Mouse (Mus musculus): ENCODE measurements around the gene Dlg5. TPM values are rescaled to one million over a fixed set of nuclear protein-coding genes. Genes with fewer than 3 reads are reported as not detected.

Gene Dlg5
- total RNA-seq, 2 experiments from 2014 or later: not detected

DNA sequence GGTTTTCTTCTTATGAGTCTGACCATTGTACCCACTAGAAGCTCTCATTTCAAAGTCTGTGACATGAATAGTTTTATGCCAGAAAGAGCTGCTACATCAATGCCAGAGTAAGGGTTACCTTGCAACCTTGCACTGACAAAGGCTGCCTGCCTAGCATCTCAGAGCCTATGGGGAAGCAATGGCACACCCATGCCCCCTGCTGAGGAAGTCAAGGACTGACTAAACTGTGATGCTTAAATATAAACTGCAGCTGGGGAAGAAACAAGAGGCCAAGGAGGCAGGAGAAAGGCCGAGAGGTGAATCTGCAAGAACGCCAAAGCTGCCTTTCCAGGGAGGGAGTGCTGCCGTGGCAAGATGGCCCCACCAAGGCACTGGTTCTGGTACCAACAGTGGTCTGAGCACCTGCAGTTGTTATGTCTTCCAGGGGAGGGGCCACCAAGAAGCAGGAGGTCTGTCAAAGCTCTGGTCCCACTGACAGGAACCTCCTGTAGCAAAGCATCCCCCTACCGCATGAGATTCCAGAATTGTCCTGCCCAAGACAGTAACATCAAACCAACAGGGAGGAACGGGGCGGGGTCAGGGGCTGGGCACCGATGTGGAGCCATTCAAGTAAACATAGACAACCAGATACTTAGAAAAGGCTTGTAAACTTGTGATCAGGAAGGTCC lies 111.0 kb downstream of the Dlg5 start:
- no peak for ATAC-seq (replicated peaks; ENCODE audit: poor library complexity)

DNA sequence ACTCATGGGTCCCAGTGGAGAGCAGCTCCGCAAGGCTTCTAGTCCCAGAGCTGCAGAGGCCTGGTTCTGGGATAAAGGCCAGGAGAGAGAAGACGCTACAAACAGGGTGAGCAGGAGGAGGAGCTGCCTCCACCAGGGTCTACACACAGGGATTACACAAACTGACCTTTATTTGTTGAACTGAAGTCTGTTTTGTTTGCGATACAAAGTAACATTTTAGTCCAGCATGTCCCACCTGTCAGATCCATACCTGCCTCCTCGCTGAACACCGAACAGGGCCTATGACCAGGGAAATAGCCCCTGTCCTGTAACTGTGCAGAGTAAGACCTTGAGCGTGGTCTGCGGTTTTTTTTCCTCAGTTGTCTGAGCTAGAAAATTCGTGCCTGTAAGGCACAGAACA lies 111.9 kb downstream of the Dlg5 start:
- ATAC-seq (replicated peaks; ENCODE audit: poor library complexity): no peak

DNA sequence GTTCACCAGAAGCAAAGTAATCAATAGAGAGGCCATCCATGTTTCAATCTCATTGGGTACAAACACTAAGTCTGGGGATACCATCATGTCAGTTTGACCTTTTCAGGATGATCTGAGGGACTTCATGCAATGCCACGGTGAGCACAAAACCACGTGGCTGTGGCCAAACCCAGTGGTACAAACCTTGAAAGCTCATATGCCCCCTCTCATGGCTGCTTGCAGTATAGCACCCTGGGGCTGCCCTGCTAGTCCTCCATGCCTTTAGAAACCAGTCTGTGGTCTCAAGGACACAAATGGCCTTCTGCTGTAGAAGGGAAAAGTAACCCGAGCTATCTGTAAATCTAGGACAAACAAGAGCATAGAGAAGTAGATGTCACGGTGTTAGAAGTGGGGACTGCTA lies 113.6 kb downstream of the Dlg5 start:
- ATAC-seq (replicated peaks; ENCODE audit: poor library complexity): peak; percentile 66; the same call in 1 of the 2 replicates

DNA sequence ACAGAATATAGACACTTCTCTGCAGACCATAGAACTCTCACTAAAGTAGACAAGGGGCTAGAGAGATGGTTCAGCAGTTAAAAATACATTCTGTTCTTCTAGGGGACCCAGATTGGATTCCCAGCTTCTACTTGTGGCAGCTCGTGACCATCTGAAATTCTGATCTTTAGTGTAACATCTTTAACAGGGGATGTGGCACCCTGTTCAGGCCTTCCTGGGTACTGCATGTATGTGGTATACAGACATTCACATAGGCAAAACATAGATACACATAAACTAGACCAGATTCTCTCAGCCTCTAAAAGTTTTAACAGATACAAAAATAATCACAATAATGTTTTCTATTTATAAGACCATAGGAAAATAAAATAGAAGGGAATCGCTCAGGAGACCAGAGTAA lies 120.7 kb downstream of the Dlg5 start:
- ATAC-seq (replicated peaks; ENCODE audit: poor library complexity): no peak

DNA sequence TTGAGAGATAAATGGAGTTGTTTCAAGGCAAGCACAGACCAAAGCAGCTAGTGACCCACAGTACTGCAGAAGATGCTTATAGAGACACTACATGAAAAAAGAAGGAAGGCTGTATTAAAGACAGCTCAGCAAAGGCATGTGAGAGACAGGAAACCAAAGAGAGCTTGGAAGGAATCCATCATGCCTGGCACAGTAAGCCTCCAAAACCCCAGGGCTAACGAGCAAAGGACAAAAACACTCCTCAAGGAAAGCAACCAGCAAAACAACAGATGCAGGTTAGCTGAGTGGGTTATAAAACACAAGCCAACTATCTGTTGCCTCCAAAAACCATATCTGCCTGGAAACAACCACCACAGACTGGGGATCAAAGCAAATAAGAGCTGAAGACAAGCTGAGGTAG lies 121.5 kb downstream of the Dlg5 start:
- no peak for ATAC-seq (replicated peaks; ENCODE audit: poor library complexity)

DNA sequence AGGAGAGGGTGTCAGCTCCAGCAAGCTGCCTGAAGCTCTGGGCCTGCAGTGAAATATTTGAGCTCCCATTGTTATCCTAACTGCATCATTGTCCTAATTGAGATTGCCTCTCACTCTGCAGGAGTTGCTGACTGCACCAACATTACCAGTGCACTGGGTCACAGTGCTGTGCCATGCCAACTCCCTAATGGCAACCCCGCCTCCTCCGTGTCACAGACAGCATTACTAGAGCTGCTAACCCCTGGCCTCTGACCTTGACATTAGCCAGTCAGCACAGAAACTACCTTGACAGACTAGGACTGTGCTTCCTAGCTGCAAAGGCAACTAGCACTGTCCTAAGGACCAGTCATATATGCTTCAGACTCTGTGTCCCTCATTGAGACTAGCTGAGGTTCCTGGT lies 139.0 kb downstream of the Dlg5 start:
- ATAC-seq (replicated peaks; ENCODE audit: poor library complexity): no peak

DNA sequence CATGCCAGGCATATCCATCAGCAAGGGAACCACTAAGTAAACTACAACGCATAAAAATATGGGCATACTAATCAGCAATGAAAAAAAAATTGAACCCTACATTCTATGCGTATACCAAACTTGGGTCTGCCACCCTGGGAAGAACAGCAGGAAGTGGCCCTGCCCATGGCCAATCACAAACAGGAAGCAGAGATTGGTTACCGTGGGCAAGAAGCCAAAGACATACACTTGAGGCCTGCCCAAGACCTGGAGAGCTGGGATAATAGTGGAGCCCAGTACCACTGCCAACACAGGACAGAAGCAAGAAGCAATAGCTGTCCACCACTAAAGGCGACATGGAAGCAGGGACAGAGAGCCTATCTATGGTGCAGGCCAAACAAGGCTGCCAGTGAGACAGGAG lies 146.9 kb downstream of the Dlg5 start:
- no peak for ATAC-seq (replicated peaks; ENCODE audit: poor library complexity)

DNA sequence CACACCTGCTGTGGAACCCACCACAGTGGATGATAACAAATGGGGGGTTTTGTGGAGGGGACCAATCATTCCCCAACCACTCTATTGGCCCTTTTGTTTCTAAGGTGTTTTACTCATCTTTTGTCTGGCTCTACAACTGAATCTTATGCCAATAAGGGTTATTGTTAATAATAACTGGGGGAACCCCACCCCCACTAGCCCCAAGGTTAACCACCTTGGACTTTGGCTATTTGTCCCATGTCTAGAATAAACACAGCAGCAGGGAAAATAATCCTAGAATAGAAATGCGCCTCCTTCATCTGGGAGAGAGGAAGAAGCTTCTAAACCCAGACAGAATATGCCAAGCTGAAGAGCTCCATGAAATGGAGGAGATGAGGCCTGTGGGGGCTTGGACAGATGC lies 151.1 kb downstream of the Dlg5 start:
- ATAC-seq (replicated peaks; ENCODE audit: poor library complexity): no peak

DNA sequence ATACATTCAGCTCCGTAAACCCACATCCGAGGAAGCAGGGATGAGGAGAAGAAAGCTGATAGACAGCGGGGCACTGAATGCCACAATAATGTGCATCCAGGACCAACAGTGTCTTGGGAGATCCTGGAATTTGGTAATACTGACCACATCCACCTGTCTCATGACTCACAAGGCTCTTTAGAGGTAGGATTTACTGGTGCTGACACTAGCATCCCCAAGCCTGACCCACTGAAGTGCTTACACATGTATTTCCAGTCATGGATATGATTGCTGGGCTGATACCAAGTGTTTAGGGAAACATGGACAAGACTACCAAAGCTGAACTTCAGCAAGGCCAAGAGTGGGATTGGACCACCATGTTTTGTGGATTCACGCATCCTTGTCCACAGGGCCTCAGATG lies 152.5 kb downstream of the Dlg5 start:
- ATAC-seq (replicated peaks; ENCODE audit: poor library complexity): no peak

DNA sequence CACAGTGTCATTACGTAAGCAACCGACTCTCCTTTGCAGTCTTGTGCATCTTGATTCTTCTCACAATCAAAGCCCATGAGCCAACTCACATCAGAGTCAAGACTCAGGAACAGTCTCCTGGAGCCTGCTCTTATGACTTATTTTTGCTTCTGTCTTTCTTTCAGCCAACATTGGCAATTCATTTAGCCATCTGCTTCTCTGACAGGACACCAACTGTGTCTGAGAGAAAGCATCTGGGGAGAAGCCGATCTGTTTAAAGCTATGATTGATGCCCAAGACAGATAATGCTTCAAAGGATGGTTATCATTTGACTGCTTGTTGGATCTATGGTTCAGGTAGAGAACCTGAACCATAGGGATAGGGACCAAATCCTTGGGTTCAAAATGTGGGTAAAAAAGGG lies 153.3 kb downstream of the Dlg5 start:
- no peak for ATAC-seq (replicated peaks; ENCODE audit: poor library complexity)

DNA sequence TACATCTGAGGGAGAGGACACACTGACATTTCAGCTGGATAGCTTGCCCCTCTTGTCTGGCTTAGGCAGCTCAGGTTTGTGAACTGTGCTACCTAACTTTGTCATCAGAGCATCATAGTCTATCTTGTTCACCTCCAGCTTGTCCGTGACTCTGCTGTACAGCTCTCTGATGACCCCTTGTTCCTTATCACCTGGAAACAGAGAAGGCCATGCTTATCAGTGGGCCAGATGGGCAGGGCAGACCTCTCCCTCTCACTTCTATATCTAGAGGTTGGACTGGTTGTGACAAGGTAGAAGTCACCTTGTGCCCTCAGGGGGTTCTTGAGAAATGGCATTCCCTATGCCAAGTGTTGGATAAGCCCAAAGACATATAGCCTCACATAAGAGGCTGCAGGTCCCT lies 154.9 kb downstream of the Dlg5 start:
- ATAC-seq (replicated peaks; ENCODE audit: poor library complexity): no peak

DNA sequence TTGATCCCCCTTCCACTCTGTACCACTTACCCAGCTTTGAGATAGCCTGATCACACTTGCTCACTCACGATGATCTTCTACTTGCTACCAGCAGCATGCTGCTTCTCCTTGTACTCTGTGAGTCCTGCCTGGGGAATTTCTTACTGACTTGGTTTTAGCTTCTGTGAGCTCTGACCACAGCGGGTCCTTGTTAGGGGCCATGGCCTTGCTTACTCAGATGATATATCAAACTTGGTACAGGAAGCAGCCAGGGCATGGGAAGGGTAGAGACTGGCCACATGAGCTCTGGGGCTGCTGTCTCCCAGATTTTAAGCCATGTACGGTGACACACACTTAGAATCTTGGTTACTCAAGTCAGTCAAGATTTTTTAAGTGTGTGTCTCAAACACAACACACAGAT lies 156.5 kb downstream of the Dlg5 start:
- no peak for ATAC-seq (replicated peaks; ENCODE audit: poor library complexity)

DNA sequence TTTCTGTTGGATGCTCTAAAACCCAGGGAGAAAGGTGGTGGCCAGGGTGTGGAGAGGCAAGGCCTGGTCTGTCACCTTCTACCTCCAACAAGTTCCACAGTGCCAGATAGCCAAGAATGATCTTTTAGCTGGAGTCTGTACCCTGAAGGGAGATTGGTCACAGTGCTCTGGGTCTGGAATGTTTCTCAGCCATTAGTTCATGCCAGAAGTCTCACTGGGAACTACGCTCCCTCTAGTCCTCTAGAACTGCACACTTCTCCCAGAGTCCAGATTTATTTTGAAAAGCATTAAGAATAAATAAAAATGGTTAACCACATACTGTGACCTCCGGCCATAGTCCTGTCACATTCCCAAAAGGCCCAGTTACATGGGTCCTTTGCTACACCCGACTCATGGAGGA lies 158.3 kb downstream of the Dlg5 start:
- ATAC-seq (replicated peaks; ENCODE audit: poor library complexity): no peak

DNA sequence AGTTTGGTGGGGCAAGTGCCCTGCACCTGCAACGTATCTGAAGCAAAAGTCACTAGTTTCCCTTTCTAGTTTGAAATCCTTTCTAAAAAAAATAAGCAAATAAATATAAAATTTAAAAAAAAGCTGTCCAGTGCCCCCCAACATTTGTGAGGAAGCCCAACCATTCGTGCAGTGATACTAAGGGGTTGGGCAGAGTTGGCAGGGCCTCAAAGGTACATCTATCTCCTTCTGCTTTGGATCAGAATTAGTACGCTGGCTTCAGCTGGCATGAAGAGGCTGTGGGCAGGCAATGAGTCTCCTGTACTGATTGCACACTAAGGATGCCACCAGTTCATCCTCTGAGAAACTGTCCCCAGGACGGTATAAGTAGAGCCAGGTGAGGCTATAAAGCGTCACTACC lies 159.2 kb downstream of the Dlg5 start:
- no peak for ATAC-seq (replicated peaks; ENCODE audit: poor library complexity)

Other genes starting within 250 kb of the Dlg5 start
- not detected in 2 replicates for gene Kcnma1, start 231.4 kb downstream of the Dlg5 start, total RNA-seq (2015)
- not detected in 2 replicates for gene Kcnma1, start 231.4 kb downstream of the Dlg5 start, total RNA-seq (2017)
- gene E330034G19Rik, start 47.3 kb upstream of the Dlg5 start, total RNA-seq (2015): not detected in 2 replicates
- gene E330034G19Rik, start 47.3 kb upstream of the Dlg5 start, total RNA-seq (2017): not detected in 2 replicates
- 16.4 and 23.6 TPM in 2 replicates for gene Polr3a, start 241.1 kb upstream of the Dlg5 start, total RNA-seq (2015)
- gene Polr3a, start 241.1 kb upstream of the Dlg5 start, total RNA-seq (2017): 11.4 and 16.3 TPM in 2 replicates
- gene Rps24, start 241.2 kb upstream of the Dlg5 start, total RNA-seq (2015): 4,931 and 5,478 TPM in 2 replicates
- 4,866 and 6,009 TPM in 2 replicates for gene Rps24, start 241.2 kb upstream of the Dlg5 start, total RNA-seq (2017)

All from megakaryocyte progenitor cell, adult 5-6 weeks (primary cell).